In genomic region chr7:30322285-30322667, GRCm38 (mm10) we compare ENCODE assay signal across 8 mouse cellular contexts. TPM values are rescaled to one million over a fixed set of nuclear protein-coding genes. Genes with fewer than 3 reads are reported as not detected.
A peak's percentile ranks its signal among the peaks of the same experiment; 100 is the strongest.
DNase-seq lines count a peak whose midpoint lies in the region; ATAC-seq lines count a peak whose summit lies in the region.

No protein-coding gene starts in this region.

- ATAC-seq in hindbrain, embryonic 13.5 days (ENCODE audit: low FRiP score): peak; percentile 99

- peaks cover 14% of the 10 kb centered on the region for H3K27me3 ChIP-seq in hindbrain, embryonic 13.5 days

- H3K4me2 ChIP-seq in hindbrain, embryonic 13.5 days: peak overlapping the region; percentile 72

- peaks cover 3% of the 10 kb centered on the region; the same call in 1 of the 2 replicates for H3K9me3 ChIP-seq in hindbrain, embryonic 13.5 days

- peak overlapping the region; percentile 92 for H3K9ac ChIP-seq in hindbrain, embryonic 13.5 days

- peak overlapping the region; percentile 78 for H3K4me3 ChIP-seq in hindbrain, embryonic 13.5 days

- 0 out of 2 replicates have a peak, but pooled peaks cover 4% of the 10 kb centered on the region for H3K36me3 ChIP-seq in hindbrain, embryonic 13.5 days

- DNase-seq in NIH3T3 (ENCODE audit: low read depth): peak; percentile 98
- DNase-seq in cerebellum, postnatal 10 days: peak; percentile 99
- DNase-seq in frontal cortex, postnatal 10 days (ENCODE audit: low spot score in 2 of 2): peak; percentile 93 to 96
- peak; percentile 88 to 89 for DNase-seq in layer of hippocampus, postnatal 25 days (ENCODE audit: extremely low spot score in 1 of 2, low spot score in 1 of 2)
- peak; percentile 99 for DNase-seq in lung, postnatal 25 days (ENCODE audit: low spot score)
- DNase-seq in retina, embryonic 14.5 days (ENCODE audit: low spot score): peak; percentile 97
- peak; percentile 97 for DNase-seq in thymus, postnatal 4 days

- peaks cover 19% of the 10 kb centered on the region for H3K4me1 ChIP-seq in hindbrain, embryonic 13.5 days (replicated peaks)

- WGBS in hindbrain, embryonic 13.5 days: under 1% methylated on average over 20 of the region's 20 CpGs

- peak overlapping the region; percentile 87 for H3K27ac ChIP-seq in hindbrain, embryonic 13.5 days

RNA-seq across cellular contexts. Expression of gene E130208F15Rik, which starts 0.7 kb away (rescaled TPM):
- 0.36 TPM in 1 of 2 replicates, not detected in the other for polyA plus RNA-seq in hindbrain, embryonic 13.5 days (2015; fragmentation: Nextera tagmentation; extraction: Ambion mirVana)
- total RNA-seq in layer of hippocampus, postnatal 25 days (2021): under 1 TPM; 0.15 to 0.75 TPM

RNA-seq across cellular contexts. Expression of gene Sdhaf1, which starts 1.4 kb away (rescaled TPM):
- polyA plus RNA-seq in hindbrain, embryonic 13.5 days (2015; fragmentation: Nextera tagmentation; extraction: Ambion mirVana): 21.4 and 21.6 TPM in 2 replicates
- 1 to 10 TPM; 7.8 to 7.9 TPM for total RNA-seq in layer of hippocampus, postnatal 25 days (2021)

RNA-seq across cellular contexts. Expression of gene Syne4, which starts 7.7 kb away (rescaled TPM):
- polyA plus RNA-seq in hindbrain, embryonic 13.5 days (2015; fragmentation: Nextera tagmentation; extraction: Ambion mirVana): 13.1 and 16.8 TPM in 2 replicates
- total RNA-seq in layer of hippocampus, postnatal 25 days (2021): 10 to 100 TPM in 1 of 2 experiments, 1 to 10 TPM in 1; 6.4 to 13.1 TPM

RNA-seq across cellular contexts. Expression of gene Alkbh6, which starts 13.8 kb away (rescaled TPM):
- 118 and 126 TPM in 2 replicates for polyA plus RNA-seq in hindbrain, embryonic 13.5 days (2015; fragmentation: Nextera tagmentation; extraction: Ambion mirVana)
- 10 to 100 TPM; 47.1 to 55.1 TPM for total RNA-seq in layer of hippocampus, postnatal 25 days (2021)

RNA-seq across cellular contexts. Expression of gene Clip3, which starts 30.7 kb away (rescaled TPM):
- polyA plus RNA-seq in hindbrain, embryonic 13.5 days (2015; fragmentation: Nextera tagmentation; extraction: Ambion mirVana): 84.2 and 90.1 TPM in 2 replicates
- 100 to 1,000 TPM; 437 to 515 TPM for total RNA-seq in layer of hippocampus, postnatal 25 days (2021)

Comparison
In these comparisons a context has a peak if more than half of its experiments do, and no peak if none do; other contexts are left out.
1. Peak in every context shown above with its lines: DNase-seq, ATAC-seq, H3K4me3 ChIP-seq and H3K27ac ChIP-seq.